Mouse (Mus musculus) C2C12 (cell line): ENCODE data around the gene Fbxo28. TPM values are rescaled to one million over a fixed set of nuclear protein-coding genes. Genes with fewer than 3 reads are reported as not detected.

Experiments used
- H3K27me3 ChIP-seq: one replicate; pipeline ENCODE4 v1.6.1; 2011; ENCODE audit not compliant: control insufficient read depth, insufficient read depth, insufficient read length
- H3K36me3 ChIP-seq: one replicate; pipeline ENCODE4 v1.6.1; 2011; ENCODE audit not compliant: control insufficient read depth, insufficient read depth
- H3K4me3 ChIP-seq: one replicate; pipeline ENCODE4 v1.5.1; 2011; ENCODE audit warnings: mild to moderate bottlenecking, control low read depth; ENCODE audit not compliant: poor library complexity, insufficient read depth, severe bottlenecking
- H3K79me2 ChIP-seq: one replicate; pipeline ENCODE4 v1.6.1; 2011; ENCODE audit not compliant: control insufficient read depth, insufficient read depth
- H3K79me3 ChIP-seq: one replicate; pipeline ENCODE4 v1.6.1; 2011; ENCODE audit warnings: low read depth, control low read depth
- H3ac ChIP-seq: one replicate; pipeline ENCODE3; 2011; ENCODE audit warnings: low read depth; ENCODE audit not compliant: control insufficient read depth, insufficient read length
- CEBPB ChIP-seq: IDR thresholded peaks from one replicate; pipeline ENCODE4 v1.6.1; 2011; ENCODE audit warnings: low read depth, mild to moderate bottlenecking, control low read depth, moderate library complexity
- CTCF ChIP-seq: IDR thresholded peaks from one replicate; pipeline ENCODE4 v1.5.1; 2011; ENCODE audit not compliant: control insufficient read depth, insufficient read depth, insufficient read length
- FOSL1 ChIP-seq: IDR thresholded peaks from one replicate; pipeline ENCODE4 v1.8.0; 2011; ENCODE audit warnings: mild to moderate bottlenecking, low read length; ENCODE audit not compliant: poor library complexity, insufficient read depth, severe bottlenecking
- MAX ChIP-seq: IDR thresholded peaks from one replicate; pipeline ENCODE4 v1.6.1; 2011; ENCODE audit warnings: mild to moderate bottlenecking, control low read depth
- MYOD1 ChIP-seq: IDR thresholded peaks from one replicate; pipeline ENCODE4 v1.6.1; 2011; ENCODE audit warnings: low read depth; ENCODE audit not compliant: control insufficient read depth, insufficient read length
- MYOG ChIP-seq: IDR thresholded peaks from one replicate; pipeline ENCODE4 v1.6.1; 2011; ENCODE audit not compliant: control insufficient read depth, insufficient read length; ENCODE audit errors: extremely low read depth
- USF1 ChIP-seq: IDR thresholded peaks from one replicate; pipeline ENCODE4 v1.6.1; 2011; ENCODE audit warnings: low read depth, mild to moderate bottlenecking, control low read depth, moderate library complexity
- long read RNA-seq, 2 experiments: library from polyadenylated mRNA; unstranded; transcript quantifications; one replicate each; pipeline ENCODE4 v2.0.0; 2019 to 2020
- polyA plus RNA-seq: library from polyadenylated mRNA; unstranded; fragments of >200 nt; fragmentation: generic; extraction: Trizol; gene quantifications from one replicate; pipeline ENCODE4 v1.2.1, GENCODE M21; 2012; ENCODE audit warnings: missing spikeins

Gene Fbxo28
- polyA plus RNA-seq, result 16.9 TPM
- long read RNA-seq, experiment 1, full-length matches to known transcripts, result 10 of 17 reads
- long read RNA-seq, experiment 1, partial matches to known transcripts, result 0 of 17 reads
- long read RNA-seq, experiment 1, other reads (novel, unspliced or antisense), result 7 of 17 reads
- long read RNA-seq, experiment 2, full-length matches to known transcripts, result 100 of 104 reads
- long read RNA-seq, experiment 2, partial matches to known transcripts, result 0 of 104 reads
- long read RNA-seq, experiment 2, other reads (novel, unspliced or antisense), result 4 of 104 reads

- Histone ChIP-seq H3K79me3 (peaks cover 49% of the 10 kb centered on the region), H3K79me2 (peaks cover 55% of the 10 kb centered on the region), H3K36me3 (peaks cover 5% of the 10 kb centered on the region), H3K4me3 (peak within 1 kb of the TSS; percentile 81), H3ac (peak within 1 kb of the TSS; percentile 75), H3K27me3 (no peaks in the 10 kb centered on the region)
- TF ChIP-seq CEBPB (no peak), MAX (no peak), FOSL1 (no peak), CTCF (no peak), USF1 (no peak), MYOG (no peak), MYOD1 (no peak)
Observed at GRCm38 (mm10) chr1:182340821-182341781, at the start of gene Fbxo28. TSS of gene Fbxo28 (minus strand) at chr1:182341629.

- Histone ChIP-seq H3K4me3 (no peak overlapping the region), H3K27me3 (no peaks in the 10 kb centered on the region), H3K79me2 (no peaks in the 10 kb centered on the region), H3K36me3 (no peaks in the 10 kb centered on the region), H3K79me3 (no peaks in the 10 kb centered on the region), H3ac (no peak overlapping the region)
- TF ChIP-seq CEBPB (no peak), CTCF (no peak), FOSL1 (no peak), MYOG (no peak), MAX (no peak), MYOD1 (no peak), USF1 (no peak)
Observed at GRCm38 (mm10) chr1:182388729-182389128, 47.3 kb upstream of the Fbxo28 start.

DNA sequence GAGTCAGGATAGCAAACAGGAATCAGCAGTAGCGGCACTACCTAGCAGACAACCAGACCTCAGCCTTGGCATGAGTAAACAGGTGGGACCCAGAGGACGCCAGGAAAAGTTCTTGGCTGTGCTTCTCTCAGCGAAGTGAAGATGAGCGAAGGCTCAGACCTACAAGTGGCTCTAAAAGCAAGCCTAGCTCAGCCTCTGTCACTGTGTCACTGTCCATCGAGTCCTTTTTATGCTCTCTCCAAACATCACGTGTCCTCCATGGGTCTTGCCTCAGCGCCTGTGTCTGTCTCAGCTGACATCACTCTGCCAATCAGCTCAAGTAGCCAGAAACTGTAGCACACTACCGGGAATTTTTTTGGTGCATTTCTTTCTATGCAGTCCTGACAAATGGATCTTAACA is 45.0 kb upstream of the Fbxo28 start:
- no peaks in the 10 kb centered on the region for H3K27me3 ChIP-seq
- no peaks in the 10 kb centered on the region for H3K79me2 ChIP-seq
- no peak overlapping the region for H3ac ChIP-seq
- TF ChIP-seq CTCF (no peak), USF1 (no peak), CEBPB (no peak), FOSL1 (no peak), MYOD1 (no peak), MAX (no peak), MYOG (no peak)
- no peaks in the 10 kb centered on the region for H3K79me3 ChIP-seq
- no peaks in the 10 kb centered on the region for H3K36me3 ChIP-seq
- H3K4me3 ChIP-seq, result no peak overlapping the region

- Histone ChIP-seq H3K79me2 (no peaks in the 10 kb centered on the region), H3K79me3 (no peaks in the 10 kb centered on the region), H3K36me3 (no peaks in the 10 kb centered on the region), H3K27me3 (no peaks in the 10 kb centered on the region), H3K4me3 (no peak overlapping the region), H3ac (no peak overlapping the region)
- TF ChIP-seq USF1, result no peak
- TF ChIP-seq CEBPB, result no peak
- TF ChIP-seq MYOD1, result no peak
- no peak for TF ChIP-seq FOSL1
- no peak for TF ChIP-seq CTCF
Observed at GRCm38 (mm10) chr1:182383096-182383495, 41.7 kb upstream of the Fbxo28 start.

DNA sequence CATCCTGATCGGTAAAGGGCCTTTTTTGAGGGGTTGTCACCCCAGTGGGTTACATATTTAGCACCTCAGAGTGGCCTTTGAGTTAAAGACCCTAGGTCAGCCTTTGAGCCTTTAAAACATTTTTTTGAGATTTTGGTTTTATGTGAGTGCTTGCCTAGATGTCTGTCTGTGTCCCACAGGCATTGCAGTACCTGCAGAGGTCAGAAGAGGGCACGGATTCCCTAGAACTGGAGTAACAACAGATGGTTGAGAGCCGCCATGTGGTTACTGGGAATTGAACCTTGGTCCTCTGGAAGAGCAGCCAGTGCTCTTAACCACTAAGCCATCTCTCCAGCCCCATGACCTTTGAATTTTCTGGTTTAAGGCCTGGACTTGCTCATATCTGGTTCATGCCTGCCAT is 39.9 kb upstream of the Fbxo28 start:
- TF ChIP-seq MYOG (no peak), FOSL1 (no peak), USF1 (no peak), MYOD1 (no peak), CEBPB (no peak), CTCF (no peak), MAX (no peak)
- Histone ChIP-seq H3K79me2 (no peaks in the 10 kb centered on the region), H3K27me3 (no peaks in the 10 kb centered on the region), H3K36me3 (no peaks in the 10 kb centered on the region), H3ac (no peak overlapping the region), H3K79me3 (no peaks in the 10 kb centered on the region), H3K4me3 (no peak overlapping the region)
